Mouse (Mus musculus): ENCODE data around the gene Cnbp.

DNA sequence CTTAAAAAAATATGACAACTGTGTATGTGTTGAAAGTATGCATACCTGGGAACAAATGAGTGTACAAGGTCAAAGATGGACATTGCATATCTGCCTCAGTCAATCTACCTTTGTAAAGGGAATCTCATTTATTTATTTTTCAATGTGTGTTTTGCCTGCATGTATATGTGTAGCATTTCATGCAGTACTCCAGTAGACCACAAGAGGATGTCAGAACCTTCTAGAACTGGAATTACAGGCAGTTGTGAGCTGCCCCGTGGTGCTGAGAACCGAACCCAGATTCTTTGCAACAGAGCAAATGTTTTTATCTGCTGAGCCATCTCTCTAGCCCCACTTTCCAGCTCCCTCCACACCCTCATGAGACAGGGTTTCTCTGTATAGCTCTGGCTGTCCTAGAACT is 23.1 kb upstream of the Cnbp start:
- TF ChIP-seq CTCF (IDR thresholded peaks at IDR 0.05; ENCODE audit: control insufficient read depth, insufficient read depth, low read length): no peak
- no peak for TF ChIP-seq POLR2A (IDR thresholded peaks at IDR 0.05; ENCODE audit: borderline replicate concordance, control insufficient read depth, low read depth, low read length)

Data from bone marrow, adult 2 months (tissue).